Mouse (Mus musculus) embryonic fibroblast, embryonic 13.5 days (primary cell): ENCODE data around the gene Mier3. TPM values are rescaled to one million over a fixed set of nuclear protein-coding genes. Genes with fewer than 3 reads are reported as not detected.

Source experiments
- H3K27ac ChIP-seq: 2 replicates; pipeline ENCODE4 v1.5.1; 2012; ENCODE audit warnings: low read length, control low read depth, inconsistent platforms; ENCODE audit not compliant: insufficient read depth
- H3K4me1 ChIP-seq: 2 replicates; pipeline ENCODE4 v1.6.1; 2011; ENCODE audit warnings: low read length; ENCODE audit not compliant: control insufficient read depth, insufficient read depth
- H3K4me3 ChIP-seq: 2 replicates; pipeline ENCODE4 v1.5.1; 2011; ENCODE audit warnings: mild to moderate bottlenecking, control low read depth, low read length; ENCODE audit not compliant: insufficient read depth
- CTCF ChIP-seq: IDR thresholded peaks from 2 replicates; pipeline ENCODE4 v1.5.1; 2011; ENCODE audit warnings: mild to moderate bottlenecking, control low read depth, low read length, moderate library complexity, borderline replicate concordance; ENCODE audit not compliant: insufficient read depth
- POLR2A ChIP-seq: IDR thresholded peaks from 2 replicates; pipeline ENCODE4 v1.6.1; 2011; ENCODE audit warnings: low read depth, mild to moderate bottlenecking, control low read depth, low read length, moderate library complexity
- polyA plus RNA-seq: library from polyadenylated mRNA; stranded (reverse); fragments of >200 nt; gene quantifications from 2 replicates; pipeline ENCODE4 v1.2.4, GENCODE M21; 2011; ENCODE audit warnings: low read depth; ENCODE audit not compliant: missing spikeins, insufficient read length

The Mier3 gene
- 32.3 and 36.1 TPM in 2 replicates for polyA plus RNA-seq

DNA sequence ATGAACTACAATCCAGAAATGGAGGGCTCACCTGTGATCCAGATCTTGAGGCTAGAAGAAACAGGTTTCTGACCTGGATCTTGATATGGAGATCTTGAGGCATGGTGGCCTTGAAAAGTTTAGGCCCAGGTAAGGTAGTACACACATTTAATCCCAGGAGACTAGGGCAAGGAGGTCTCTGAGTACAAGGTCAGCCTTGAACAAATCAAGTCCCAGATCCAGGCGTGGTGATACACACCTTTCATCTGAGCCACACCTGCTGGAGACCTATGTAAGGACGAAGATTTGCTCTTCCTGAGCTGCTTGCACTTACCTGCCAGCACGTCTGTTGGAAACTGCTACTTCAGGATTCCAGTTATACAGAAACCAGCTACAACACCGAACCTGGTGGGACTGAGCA lies at the start of gene Mier3:
Mier3 (plus strand) TSS at position 301 of the 400 bp plus-strand sequence.
- Histone ChIP-seq H3K27ac (no peak within 1 kb of the TSS), H3K4me1 (no peaks in the 10 kb centered on the region), H3K4me3 (no peak within 1 kb of the TSS)
- TF ChIP-seq POLR2A, result no peak
- TF ChIP-seq CTCF, result no peak

DNA sequence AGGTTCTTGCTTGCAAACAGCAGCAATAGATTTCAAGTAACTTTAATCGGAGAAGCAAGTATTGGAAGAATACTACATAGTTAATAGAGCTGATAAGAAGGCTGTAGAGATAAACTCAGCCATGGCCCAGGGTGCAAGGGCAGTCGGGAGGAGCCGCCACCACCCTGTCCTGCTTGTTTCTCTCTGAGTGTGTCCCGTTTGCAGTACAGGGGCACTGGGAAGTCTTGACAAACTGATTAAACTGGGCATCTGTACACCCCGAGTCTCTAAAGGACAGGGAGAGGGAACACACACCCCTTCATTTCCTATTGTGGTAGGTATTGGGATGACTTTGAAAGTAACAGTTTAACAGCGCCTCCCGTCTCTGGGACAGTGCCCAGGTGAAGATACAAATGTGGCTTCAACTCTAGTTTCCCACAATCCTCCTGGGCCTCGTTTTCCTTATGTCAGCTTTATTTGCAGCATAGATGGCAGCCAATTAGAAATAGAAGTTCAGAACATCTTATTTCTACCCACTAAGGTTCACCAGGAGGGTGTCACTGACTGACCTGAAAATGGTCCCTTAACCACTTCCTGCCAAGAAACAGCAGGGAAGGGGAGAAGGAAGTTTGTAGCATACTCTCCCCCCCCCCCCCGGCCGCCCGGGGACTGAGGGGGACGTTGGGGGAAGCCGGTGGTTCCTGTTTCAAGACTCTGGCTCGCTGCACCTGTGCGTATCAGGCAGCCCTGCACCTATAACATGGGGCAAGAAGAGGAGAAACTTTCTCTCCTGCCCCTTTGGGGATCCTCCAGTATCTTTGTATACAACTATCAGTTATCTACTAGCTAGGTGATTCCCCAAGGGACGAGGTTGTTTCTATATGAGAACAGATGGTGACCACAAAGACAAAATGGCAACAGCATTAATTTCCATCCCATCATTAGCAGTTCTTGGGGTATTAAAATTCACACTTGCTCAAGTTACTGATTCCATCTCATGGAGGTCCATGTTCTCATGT lies 46.3 kb upstream of the Mier3 start:
- Histone ChIP-seq H3K4me1 (no peaks in the 10 kb centered on the region), H3K4me3 (no peak overlapping the region), H3K27ac (no peak overlapping the region)
- TF ChIP-seq CTCF, result no peak
- no peak for TF ChIP-seq POLR2A

DNA sequence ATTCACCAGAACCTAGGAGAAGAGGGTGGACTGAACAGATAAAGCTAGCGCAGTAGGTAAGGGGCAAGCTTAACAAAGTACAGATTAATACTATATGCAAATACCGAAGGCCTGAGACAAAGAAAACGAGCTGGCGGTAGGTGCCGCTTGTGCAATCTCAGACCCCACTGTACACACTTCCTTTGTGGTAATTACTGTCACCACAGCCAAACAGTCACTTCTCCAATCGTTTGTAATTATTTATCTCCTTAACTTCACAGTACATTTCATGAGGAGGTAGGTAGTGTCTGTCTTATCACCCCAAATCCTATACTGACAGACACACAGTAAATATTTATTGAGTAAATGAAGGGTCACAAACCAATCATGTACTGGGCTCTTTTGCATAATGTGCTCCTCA lies 40.5 kb upstream of the Mier3 start:
- H3K4me3 ChIP-seq, result no peak overlapping the region
- H3K4me1 ChIP-seq, result no peaks in the 10 kb centered on the region
- no peak overlapping the region for H3K27ac ChIP-seq
- TF ChIP-seq POLR2A (no peak), CTCF (no peak)

DNA sequence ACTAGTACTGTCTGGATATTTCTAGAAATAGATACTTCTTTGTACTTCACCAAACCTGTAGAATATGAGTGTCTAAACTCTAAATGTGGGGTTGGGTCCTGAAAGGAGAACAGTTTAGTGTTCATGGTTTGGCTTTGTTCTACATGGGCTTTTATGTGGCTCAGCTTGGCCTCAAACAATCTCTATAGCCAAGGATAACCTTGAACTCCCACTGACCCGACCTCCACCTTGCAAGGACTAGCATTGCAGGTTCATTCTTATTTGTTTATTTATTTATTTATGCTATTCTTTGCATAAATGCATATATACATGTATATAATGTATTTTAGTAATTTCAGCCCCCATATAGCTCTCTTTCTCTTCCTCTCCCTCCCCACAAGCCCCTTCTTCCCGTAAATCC lies 37.1 kb upstream of the Mier3 start:
- Histone ChIP-seq H3K4me3 (no peak overlapping the region), H3K27ac (no peak overlapping the region), H3K4me1 (no peaks in the 10 kb centered on the region)
- TF ChIP-seq POLR2A, result no peak
- no peak for TF ChIP-seq CTCF

DNA sequence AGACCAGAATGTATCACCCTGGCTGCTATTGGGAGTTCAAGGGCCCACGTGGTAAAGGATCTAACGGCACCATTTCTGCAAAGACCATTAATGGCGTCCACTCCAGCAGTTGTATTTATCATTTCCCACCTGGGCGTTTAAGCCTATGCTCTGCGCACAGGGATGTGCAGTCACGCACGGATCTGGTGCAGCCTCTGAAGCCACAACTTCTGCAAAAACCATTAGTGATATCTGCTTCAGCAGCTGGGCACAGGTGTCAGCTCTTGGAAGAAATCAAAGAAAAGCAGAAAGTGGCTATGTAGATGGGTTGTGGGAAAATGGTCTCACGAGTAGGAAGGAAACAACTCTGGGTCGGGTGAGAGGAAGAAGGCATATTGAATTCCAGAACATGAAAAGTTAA lies 34.6 kb upstream of the Mier3 start:
- H3K4me3 ChIP-seq, result no peak overlapping the region

DNA sequence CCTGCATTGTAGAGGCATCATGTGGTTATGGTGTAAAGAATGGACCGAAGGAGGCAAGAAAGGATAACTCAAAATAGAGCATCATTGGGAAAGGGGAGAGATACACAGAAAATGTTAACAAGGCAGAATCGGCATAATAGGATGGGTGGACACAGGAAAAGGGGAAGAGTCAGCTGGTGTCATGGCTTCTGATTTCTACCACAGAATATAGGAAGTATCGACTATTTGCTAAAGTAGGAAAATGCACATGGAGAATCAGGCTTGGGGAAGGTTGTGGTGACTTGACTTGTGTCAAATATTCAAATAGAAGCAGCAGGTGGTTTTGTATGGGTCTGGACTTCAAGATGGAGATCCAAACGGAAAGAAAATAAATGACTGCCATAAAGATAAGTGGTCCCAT lies 33.5 kb upstream of the Mier3 start:
- TF ChIP-seq POLR2A (no peak), CTCF (no peak)
- Histone ChIP-seq H3K27ac (no peak overlapping the region), H3K4me3 (no peak overlapping the region), H3K4me1 (no peaks in the 10 kb centered on the region)

More for the DNA sequence above, 34.6 kb upstream of the Mier3 start:
- Histone ChIP-seq H3K4me1 (no peaks in the 10 kb centered on the region), H3K27ac (no peak overlapping the region)
- TF ChIP-seq CTCF (no peak), POLR2A (no peak)

DNA sequence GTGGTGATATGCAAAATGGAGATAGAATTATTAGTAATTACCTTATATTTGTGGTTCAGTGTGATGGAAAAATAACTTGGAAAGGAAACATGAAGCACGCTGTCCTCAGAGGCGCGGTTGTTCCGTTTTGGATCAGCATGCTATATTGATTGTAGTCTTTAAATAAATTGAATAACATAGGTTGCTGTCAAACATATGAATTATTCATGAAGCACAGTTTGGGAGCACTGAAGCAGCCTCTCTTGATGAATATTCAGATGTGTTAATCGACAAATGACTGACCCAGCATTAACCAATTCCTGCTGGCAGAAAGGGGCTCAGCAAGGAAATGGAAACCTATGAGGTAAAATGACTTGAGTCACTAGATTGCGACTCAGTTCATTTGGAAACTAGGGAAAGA lies 29.8 kb upstream of the Mier3 start:
- TF ChIP-seq CTCF (no peak), POLR2A (no peak)
- Histone ChIP-seq H3K27ac (no peak overlapping the region), H3K4me3 (no peak overlapping the region), H3K4me1 (no peaks in the 10 kb centered on the region)

DNA sequence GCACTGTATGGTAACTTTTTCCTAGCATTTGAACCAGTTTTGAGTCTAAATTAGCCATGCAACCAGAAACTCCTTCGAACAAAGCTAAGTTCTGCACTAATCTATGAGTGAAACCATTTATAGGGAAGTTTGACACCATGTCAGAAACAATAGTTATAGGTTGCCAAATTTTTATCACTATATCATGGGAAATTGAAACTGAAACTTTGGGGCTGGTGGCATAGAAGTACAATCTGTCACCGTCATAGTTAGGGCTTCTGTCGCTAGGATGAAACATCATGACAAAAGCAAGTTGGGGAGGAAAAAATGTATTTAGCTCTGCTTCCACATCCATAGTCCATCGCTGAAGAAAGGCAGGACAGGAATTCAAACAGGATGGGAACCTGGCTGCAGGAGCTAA lies 25.5 kb upstream of the Mier3 start:
- H3K4me3 ChIP-seq, result no peak overlapping the region
- H3K27ac ChIP-seq, result no peak overlapping the region
- no peaks in the 10 kb centered on the region for H3K4me1 ChIP-seq
- no peak for TF ChIP-seq POLR2A
- no peak for TF ChIP-seq CTCF

DNA sequence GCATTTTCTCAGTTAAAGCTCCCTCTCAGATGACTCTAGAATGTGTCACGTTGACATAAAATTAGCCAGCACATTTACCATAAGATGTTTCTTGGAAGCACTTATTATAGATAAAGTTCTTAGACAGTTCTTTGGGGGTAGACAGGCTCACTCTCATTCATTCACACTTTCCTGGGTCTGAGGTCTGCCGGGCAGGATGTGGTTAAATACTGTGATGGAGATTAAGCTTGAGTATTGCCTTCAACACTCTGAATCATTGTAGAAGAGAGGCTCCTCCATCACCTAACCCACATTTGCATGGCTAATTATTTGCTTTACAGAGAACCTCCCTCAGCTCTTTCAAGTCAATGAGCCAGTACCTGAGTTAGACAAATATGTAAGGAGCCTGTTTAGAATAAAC lies 24.9 kb upstream of the Mier3 start:
- no peak overlapping the region for H3K27ac ChIP-seq
- no peak overlapping the region for H3K4me3 ChIP-seq
- H3K4me1 ChIP-seq, result no peaks in the 10 kb centered on the region
- TF ChIP-seq CTCF (no peak), POLR2A (no peak)

DNA sequence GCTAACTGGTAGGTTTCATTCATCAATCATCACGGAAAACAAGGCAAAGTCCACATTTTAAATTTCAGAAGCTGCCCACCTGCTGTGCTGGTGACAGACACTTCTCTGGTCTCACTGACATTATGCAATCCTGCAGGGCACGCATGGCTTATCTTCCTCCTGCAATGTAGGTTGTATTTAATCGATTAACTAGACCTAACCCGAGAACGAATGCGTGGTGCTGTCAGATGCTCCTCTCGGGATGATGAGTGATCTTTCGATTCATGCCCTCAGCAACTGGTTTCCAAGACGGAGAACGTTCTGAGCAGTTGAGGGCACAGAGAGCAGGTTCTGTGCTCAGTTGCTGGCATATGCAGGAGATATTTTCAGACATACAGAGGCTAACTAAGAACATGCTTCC lies 24.5 kb upstream of the Mier3 start:
- TF ChIP-seq CTCF (no peak), POLR2A (no peak)
- Histone ChIP-seq H3K4me3 (no peak overlapping the region), H3K4me1 (no peaks in the 10 kb centered on the region), H3K27ac (no peak overlapping the region)
